Mouse (Mus musculus) kidney, postnatal 0 days (tissue): ENCODE data around the gene Traf4. TPM values are rescaled to one million over a fixed set of nuclear protein-coding genes. Genes with fewer than 3 reads are reported as not detected.

Source experiments
- ATAC-seq: fragments of 200-750 bp; cut with Nextera tagmentation; replicated peaks from 2 replicates; pipeline ENCODE4 v1.8.0; 2017; ENCODE audit warnings: low read depth, moderate number of reproducible peaks, moderate TSS enrichment, moderate library complexity; ENCODE audit not compliant: low FRiP score
- DNase-seq: peaks from one replicate; pipeline ENCODE4 v3.0.0-alpha.2; 2016; ENCODE audit warnings: low spot score
- H3K27ac ChIP-seq: fragments of 300-500 bp; sonication (generic); 2 replicates; pipeline ENCODE4 v1.5.1; 2014; ENCODE audit warnings: mild to moderate bottlenecking
- H3K27me3 ChIP-seq: fragments of 300-500 bp; sonication (generic); 2 replicates; pipeline ENCODE4 v1.6.1; 2014; ENCODE audit warnings: low read length, mixed read lengths; ENCODE audit not compliant: insufficient read depth
- H3K36me3 ChIP-seq: fragments of 300-500 bp; sonication (generic); 2 replicates; pipeline ENCODE4 v1.6.1; 2014; ENCODE audit warnings: low read length, mixed read lengths; ENCODE audit not compliant: insufficient read depth
- H3K4me1 ChIP-seq: fragments of 300-500 bp; sonication (generic); replicated peaks from 2 replicates; pipeline ENCODE4 v1.6.1; 2014; ENCODE audit warnings: antibody characterized with exemption, low read length, mixed read lengths; ENCODE audit not compliant: insufficient read depth
- H3K4me2 ChIP-seq: fragments of 300-500 bp; sonication (generic); 2 replicates; pipeline ENCODE4 v1.6.1; 2014; ENCODE audit warnings: mild to moderate bottlenecking, low read length, moderate library complexity, mixed read lengths
- H3K4me3 ChIP-seq: fragments of 300-500 bp; sonication (generic); replicated peaks from 2 replicates; pipeline ENCODE4 v1.5.1; 2014; ENCODE audit warnings: low read depth, low read length
- H3K9ac ChIP-seq: fragments of 300-500 bp; sonication (generic); 2 replicates; pipeline ENCODE4 v1.6.1; 2014; ENCODE audit warnings: low read depth, low read length
- H3K9me3 ChIP-seq: fragments of 300-500 bp; sonication (generic); replicated peaks from 2 replicates; pipeline ENCODE4 v1.6.1; 2016; ENCODE audit warnings: low read length, inconsistent platforms, mixed read lengths
- CTCF ChIP-seq: IDR thresholded peaks from 2 replicates; pipeline ENCODE4 v1.5.1; 2016; ENCODE audit warnings: antibody characterized with exemption, low read depth, mild to moderate bottlenecking, moderate library complexity
- WGBS: fragments of 180-500 bp; shearing (Covaris S2); extraction: QIAGEN DNeasy Blood & Tissue Kit; methylation state at CpG from one replicate; pipeline ENCODE4 v1.1.7; 2014; 5-methylcytosine and 5-hydroxymethylcytosine counted together
- polyA plus RNA-seq: library from polyadenylated mRNA; unstranded; fragments of >200 nt; fragmentation: Nextera tagmentation; extraction: Ambion mirVana; gene quantifications from 2 replicates; pipeline ENCODE4 v1.2.1, GENCODE M21; 2015

Gene Traf4
- polyA plus RNA-seq, 1 experiment from 2014 or later = 79.6 TPM

- Histone ChIP-seq H3K36me3 (peaks cover 19% of the 10 kb centered on the region; the same call in 1 of the 2 replicates), H3K27me3 (no peaks in the 10 kb centered on the region), H3K9ac (peak overlapping the region; percentile 71), H3K9me3 (no peaks in the 10 kb centered on the region), H3K4me3 (peak overlapping the region; percentile 52), H3K4me2 (peak overlapping the region; percentile 89), H3K4me1 (peaks cover 28% of the 10 kb centered on the region), H3K27ac (peak overlapping the region; percentile 96)
- 1% methylated on average over 29 of the region's 29 CpGs for WGBS
- no peak; the same call in 1 of the 2 replicates for TF ChIP-seq CTCF
- peak; percentile 85 for DNase-seq
- ATAC-seq = peak; percentile 4
Observed at GRCm38 (mm10) chr11:78178859-78179437, 13.6 kb upstream of the Traf4 start.

GRCm38 (mm10) chr11:78177903-78178858, 12.8 kb upstream of the Traf4 start:
- ATAC-seq (peak; percentile 82), DNase-seq (peak; percentile 97)
- peaks cover 19% of the 10 kb centered on the region; the same call in 1 of the 2 replicates for H3K36me3 ChIP-seq
- WGBS = under 1% methylated on average over 81 of the region's 84 CpGs
- peak; percentile 98 for TF ChIP-seq CTCF
- peaks cover 28% of the 10 kb centered on the region for H3K4me1 ChIP-seq
- peak overlapping the region; percentile 52 for H3K4me3 ChIP-seq
- H3K9me3 ChIP-seq = no peaks in the 10 kb centered on the region
- H3K4me2 ChIP-seq = peak overlapping the region; percentile 89
- H3K27me3 ChIP-seq = no peaks in the 10 kb centered on the region
- H3K27ac ChIP-seq = peak overlapping the region; percentile 96
- peak overlapping the region; percentile 71 for H3K9ac ChIP-seq

GRCm38 (mm10) chr11:78177437-78177836, 12.0 kb upstream of the Traf4 start:
- peak overlapping the region; percentile 96 for H3K27ac ChIP-seq
- H3K4me2 ChIP-seq = peak overlapping the region; percentile 89
- TF ChIP-seq CTCF = no peak
- H3K27me3 ChIP-seq = no peaks in the 10 kb centered on the region
- ATAC-seq (peak; percentile 74), DNase-seq (peak; percentile 70)
- peaks cover 27% of the 10 kb centered on the region for H3K4me1 ChIP-seq
- peak overlapping the region; percentile 29; the same call in 1 of the 2 replicates for H3K9ac ChIP-seq
- H3K4me3 ChIP-seq = peak overlapping the region; percentile 52
- peaks cover 20% of the 10 kb centered on the region; the same call in 1 of the 2 replicates for H3K36me3 ChIP-seq
- under 1% methylated on average over 10 of the region's 10 CpGs for WGBS
- H3K9me3 ChIP-seq = no peaks in the 10 kb centered on the region

GRCm38 (mm10) chr11:78176905-78177331, 11.5 kb upstream of the Traf4 start:
- H3K9me3 ChIP-seq = no peaks in the 10 kb centered on the region
- WGBS = 0% methylated on average over 23 of the region's 23 CpGs
- peaks cover 22% of the 10 kb centered on the region for H3K4me1 ChIP-seq
- peak overlapping the region; percentile 96 for H3K27ac ChIP-seq
- peak overlapping the region; percentile 52 for H3K4me3 ChIP-seq
- H3K36me3 ChIP-seq = peaks cover 22% of the 10 kb centered on the region; the same call in 1 of the 2 replicates
- no peak for TF ChIP-seq CTCF
- no peaks in the 10 kb centered on the region for H3K27me3 ChIP-seq
- DNase-seq = no peak
- no peak for ATAC-seq
- H3K9ac ChIP-seq = peak overlapping the region; percentile 69
- peak overlapping the region; percentile 89 for H3K4me2 ChIP-seq

GRCm38 (mm10) chr11:78176402-78176862, 11.0 kb upstream of the Traf4 start, which contains the start of the genes Nek8 and Tlcd1:
Gene Nek8 (minus strand): TSS chr11:78176675.
Gene Tlcd1 (plus strand): TSS chr11:78176711.
- peak within 1 kb of the TSS; percentile 96 for H3K27ac ChIP-seq
- H3K4me3 ChIP-seq = peak within 1 kb of the TSS; percentile 52
- H3K4me2 ChIP-seq = peak within 1 kb of the TSS; percentile 89
- H3K9me3 ChIP-seq = no peaks in the 10 kb centered on the region
- DNase-seq = peak; percentile 97
- no peak for TF ChIP-seq CTCF
- peaks cover 18% of the 10 kb centered on the region for H3K4me1 ChIP-seq
- ATAC-seq = peak; percentile 37
- H3K27me3 ChIP-seq = no peaks in the 10 kb centered on the region
- H3K9ac ChIP-seq = peak within 1 kb of the TSS; percentile 69
- H3K36me3 ChIP-seq = peaks cover 17% of the 10 kb centered on the region; the same call in 1 of the 2 replicates
- WGBS = under 1% methylated on average over 32 of the region's 32 CpGs
